Mouse (Mus musculus): ENCODE measurements around the gene Senp6.
"Not testable (repeated sequence)": the region's sequence is repeated elsewhere in the genome, so short reads cannot be mapped to it uniquely, and the experiment has no call there.

The Senp6 gene

DNA sequence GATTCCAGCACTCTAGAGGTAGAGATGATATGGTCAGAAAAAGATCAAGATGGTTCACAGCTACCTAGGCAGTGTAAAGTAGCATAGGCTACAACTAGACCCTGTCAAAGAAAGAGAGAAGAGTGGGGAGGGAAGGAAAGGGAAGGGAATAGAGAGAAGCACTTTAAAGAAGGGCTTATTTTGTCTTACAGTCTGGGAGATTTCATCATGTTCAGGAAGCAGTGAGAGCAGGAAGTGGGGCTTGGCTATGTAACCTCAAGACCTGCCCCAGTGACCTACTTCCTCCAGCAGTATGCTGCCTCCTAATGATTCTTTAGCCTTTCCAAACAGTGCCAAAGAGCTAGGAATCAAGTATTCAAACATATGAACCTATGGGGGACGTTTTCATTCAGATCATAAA, 14.2 kb downstream of the Senp6 start:
- DNase-seq, result no peak

GRCm38 (mm10) chr9:80084429-80085092, 17.9 kb downstream of the Senp6 start:
- DNase-seq, result no peak

GRCm38 (mm10) chr9:80085665-80086064, 19.0 kb downstream of the Senp6 start:
- DNase-seq, result no peak

DNA sequence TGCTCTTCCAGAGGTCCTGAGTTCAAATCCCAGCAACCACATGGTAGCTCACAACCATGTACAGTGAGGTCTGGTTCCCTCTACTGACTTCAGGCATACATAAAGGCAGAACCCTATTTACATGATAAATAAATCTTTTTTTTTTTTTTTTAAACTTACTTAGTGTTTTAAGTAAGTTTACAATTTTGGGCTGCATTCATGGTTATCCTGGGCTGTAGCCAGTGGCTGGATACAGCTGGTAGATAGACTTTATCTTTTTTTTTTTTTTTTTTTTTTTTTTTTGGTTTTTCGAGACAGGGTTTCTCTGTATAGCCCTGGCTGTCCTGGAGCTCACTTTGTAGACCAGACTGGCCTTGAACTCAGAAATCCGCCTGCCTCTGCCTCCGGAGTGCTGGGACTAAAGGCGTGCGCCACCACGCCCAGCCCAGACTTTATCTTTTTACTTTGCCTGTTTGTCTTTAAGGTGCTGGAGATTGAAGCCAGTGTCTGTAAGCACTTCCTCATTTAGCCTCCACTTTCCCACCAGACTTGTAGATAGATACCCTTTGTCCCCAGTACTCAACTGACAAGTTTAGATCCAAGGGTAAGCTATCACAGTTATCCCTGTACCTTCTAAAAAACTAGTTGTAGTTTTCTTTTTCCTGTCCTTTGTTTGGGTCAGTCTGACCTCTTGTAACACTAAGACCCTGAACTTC, 19.7 kb downstream of the Senp6 start:
- DNase-seq, result not testable (repeated sequence)

- DNase-seq, result no peak
Measured at GRCm38 (mm10) chr9:80089409-80089808, 22.7 kb downstream of the Senp6 start.

DNA sequence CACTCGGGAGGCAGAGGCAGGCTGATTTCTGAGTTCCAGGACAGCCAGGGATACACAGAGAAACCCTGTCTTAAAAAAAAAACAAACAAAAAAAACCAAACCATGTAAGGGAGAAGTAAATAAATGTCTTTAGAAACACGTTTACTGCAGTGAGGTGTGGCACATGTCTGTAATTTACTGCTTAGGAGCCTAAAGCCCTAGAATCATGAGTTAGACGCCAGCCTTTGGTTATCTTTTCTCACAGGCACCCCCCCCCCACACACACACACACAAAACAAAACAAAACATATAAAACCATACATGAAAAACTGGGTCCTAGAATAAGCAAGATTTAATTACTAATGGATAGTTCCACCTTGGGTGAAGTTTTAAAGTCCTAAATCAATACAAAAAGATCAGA, 29.6 kb downstream of the Senp6 start:
- DNase-seq, result no peak

DNA sequence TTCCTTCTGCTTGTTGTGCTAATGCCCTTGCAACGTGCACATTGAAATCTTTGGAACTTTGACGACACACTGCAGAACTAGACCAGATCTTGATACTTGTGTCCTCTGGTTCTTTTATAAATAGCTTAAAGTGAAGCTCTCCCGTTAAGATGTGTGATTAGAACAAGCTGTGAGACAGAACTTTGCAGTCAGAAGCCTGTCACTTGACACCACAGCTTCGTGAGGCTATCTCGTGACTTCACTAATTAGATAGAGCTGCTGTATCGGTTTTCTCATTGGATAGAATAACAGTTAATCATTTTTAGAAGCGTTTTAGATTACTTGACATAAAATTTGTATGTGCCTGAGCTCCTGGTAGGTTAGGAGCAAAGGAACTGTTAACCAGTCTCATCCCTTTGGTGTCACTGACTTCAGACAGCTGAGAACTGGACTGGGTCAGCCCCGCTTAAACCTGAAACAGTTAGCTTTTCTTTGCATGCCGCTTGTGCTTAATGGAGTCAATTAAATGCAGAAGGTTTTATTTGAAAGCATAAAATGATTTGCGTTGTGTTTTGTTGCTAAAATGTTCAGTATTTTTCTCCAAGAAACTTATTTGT, 79.4 kb downstream of the Senp6 start:
- no peak for DNase-seq

- no peak for DNase-seq
Measured at GRCm38 (mm10) chr9:80149594-80149993, 82.9 kb downstream of the Senp6 start.

GRCm38 (mm10) chr9:80155277-80155676, 88.6 kb downstream of the Senp6 start:
- DNase-seq, result no peak

DNA sequence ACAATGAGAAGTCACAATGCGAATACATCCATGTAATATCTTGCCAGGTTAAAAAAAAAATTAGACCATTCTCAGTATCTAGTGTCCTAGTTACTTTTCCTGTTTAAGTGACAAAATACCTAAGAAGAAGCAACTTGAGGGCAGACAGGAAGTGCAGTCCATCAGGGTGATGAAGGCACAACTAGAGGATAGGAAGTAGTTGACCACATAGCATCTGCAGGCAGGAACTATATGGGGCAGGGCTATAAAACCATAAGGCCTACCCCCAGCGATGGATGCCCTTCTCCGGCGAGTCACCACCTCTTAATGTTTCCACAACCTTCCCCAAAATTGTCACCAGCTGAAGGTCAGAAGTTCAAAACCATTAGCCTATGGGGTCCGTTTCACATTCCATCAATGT, 90.1 kb downstream of the Senp6 start:
- DNase-seq, result no peak

GRCm38 (mm10) chr9:80157840-80158465, 91.2 kb downstream of the Senp6 start:
- DNase-seq, result no peak

GRCm38 (mm10) chr9:80158937-80159336, 92.2 kb downstream of the Senp6 start:
- no peak for DNase-seq

- DNase-seq, result no peak
Measured at GRCm38 (mm10) chr9:80161451-80161850, 94.7 kb downstream of the Senp6 start.

DNA sequence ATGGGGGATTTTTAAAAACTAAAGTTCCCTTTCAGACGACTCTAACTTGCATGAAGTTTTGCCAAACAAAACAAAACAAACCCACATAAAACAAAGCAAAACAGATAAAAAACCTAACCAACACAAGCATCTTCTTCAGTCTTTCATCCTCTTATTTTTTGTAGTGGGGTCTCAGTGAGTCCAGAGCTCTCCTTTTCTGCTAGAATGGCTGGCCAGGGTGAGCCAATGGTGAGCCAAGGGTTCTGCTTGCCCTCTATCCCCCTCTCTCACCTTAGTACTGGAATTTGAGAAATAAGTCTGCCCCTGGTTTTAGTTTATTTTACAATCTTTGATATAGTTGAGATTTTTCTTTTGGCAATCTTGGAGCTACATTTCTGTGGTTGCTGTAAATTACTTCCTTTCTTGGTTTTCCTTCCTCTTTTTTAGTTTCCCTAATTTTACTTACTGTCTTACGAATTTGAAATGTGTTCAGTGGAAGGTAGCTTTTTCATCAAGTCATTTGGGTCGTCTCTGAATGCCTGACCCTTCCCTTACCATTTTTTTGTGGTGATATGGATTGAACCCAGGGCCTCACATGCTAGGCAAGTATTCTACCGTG, 96.5 kb downstream of the Senp6 start:
- no peak for DNase-seq

DNA sequence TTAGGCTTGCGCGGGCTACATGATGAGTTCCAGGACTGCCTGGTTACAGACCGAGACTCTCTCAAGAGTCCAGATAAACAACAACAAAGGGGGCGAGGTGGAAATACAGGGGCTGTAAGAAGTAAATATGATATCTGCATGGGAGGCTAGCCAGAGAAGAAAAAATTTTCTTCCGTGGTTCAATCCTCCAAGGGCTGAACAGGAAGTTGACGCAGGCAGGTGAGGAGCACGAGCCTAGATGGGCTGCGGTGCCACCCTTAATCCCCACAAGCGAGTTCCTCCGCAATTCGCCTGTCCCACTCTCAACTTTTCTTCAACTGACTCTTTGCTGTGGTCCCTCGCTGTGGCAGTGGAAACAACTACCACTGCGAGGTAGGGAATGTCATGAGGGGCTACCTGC, 97.5 kb downstream of the Senp6 start:
- no peak for DNase-seq

- DNase-seq, result peak; percentile 95
Measured at GRCm38 (mm10) chr9:80164611-80165474, 98.1 kb downstream of the Senp6 start, which contains the start of gene Myo6. Myo6 (plus strand) TSS chr9:80165031.

DNA sequence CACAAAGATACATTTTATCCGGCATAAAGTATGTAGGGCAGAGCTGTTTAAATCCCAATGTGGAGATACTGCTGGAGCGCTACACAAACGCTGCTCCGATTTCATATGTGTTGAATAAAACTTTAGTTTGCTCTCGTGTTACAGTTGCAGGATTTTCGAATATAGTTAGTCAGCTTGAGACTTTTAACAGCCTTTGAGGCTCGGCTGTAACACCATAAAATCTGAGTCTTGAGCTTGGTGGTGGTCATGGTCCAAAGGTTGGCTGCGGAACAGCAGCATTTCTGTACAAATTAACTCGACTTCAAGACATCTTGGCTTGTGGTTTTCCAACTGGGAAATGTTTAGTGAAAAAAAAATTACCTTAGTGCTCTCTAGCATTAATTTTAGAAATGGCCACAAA, 99.0 kb downstream of the Senp6 start:
- DNase-seq, result no peak

DNA sequence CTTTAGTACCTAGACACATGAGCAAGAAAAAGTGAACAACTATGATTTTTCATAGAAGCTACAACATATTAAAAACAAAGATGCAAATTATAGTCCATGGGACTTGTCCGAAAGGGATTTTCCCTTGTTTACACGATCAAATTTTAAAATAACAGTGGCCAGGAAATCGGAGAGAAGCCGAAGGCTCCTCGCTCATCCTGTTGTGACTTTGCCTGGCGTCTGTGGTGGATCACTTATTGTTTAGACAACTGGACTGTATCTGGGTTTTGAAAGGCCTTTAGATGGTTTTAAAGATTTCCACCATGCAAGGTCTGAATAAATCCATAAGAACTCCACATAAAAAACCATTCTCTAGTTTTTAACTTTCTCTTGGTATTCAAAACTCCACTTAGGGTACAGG, 99.7 kb downstream of the Senp6 start:
- no peak for DNase-seq

DNA sequence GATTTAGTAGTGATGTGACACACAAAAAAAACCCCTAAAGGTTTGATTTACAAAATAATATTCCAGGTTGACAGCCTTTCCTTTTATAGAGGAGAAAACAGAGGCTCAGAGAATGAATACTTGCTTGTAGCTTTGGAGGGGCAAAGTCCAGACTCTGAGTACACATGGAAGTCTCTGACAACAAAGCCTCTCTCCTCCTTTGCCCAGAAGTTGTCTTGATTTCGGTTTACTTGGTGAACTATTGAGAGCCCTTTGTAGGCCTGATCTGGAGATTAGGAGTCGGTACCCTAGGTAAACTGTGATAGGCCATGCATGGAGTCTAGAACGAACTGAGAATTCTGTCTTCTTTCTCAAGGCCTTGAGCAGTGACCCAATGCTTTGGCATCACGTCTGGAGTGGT, 100.4 kb downstream of the Senp6 start:
- no peak for DNase-seq

DNA sequence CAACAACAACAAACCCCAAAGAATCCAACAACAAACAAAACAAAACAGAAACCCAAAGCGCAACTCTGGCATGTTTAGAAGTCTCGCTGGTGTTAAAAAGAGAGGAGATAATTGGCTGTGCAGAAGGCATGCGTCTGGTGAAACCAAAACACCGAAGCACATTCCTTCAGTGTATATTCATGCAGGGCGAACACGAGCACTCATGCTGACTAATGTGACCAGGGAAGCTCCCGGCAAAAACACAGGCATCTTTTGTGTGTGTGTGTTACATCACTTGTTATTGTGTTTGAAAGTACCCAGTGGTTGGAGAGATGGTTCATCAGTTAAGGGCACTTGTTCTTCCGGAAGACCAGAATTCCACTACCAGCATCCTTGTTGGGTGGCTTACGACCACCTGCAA, 102.8 kb downstream of the Senp6 start:
- no peak for DNase-seq

- no peak for DNase-seq
Measured at GRCm38 (mm10) chr9:80171241-80171640, 104.5 kb downstream of the Senp6 start.
